ENCODE assay signal across 8 mouse cellular contexts in the genomic region with DNA sequence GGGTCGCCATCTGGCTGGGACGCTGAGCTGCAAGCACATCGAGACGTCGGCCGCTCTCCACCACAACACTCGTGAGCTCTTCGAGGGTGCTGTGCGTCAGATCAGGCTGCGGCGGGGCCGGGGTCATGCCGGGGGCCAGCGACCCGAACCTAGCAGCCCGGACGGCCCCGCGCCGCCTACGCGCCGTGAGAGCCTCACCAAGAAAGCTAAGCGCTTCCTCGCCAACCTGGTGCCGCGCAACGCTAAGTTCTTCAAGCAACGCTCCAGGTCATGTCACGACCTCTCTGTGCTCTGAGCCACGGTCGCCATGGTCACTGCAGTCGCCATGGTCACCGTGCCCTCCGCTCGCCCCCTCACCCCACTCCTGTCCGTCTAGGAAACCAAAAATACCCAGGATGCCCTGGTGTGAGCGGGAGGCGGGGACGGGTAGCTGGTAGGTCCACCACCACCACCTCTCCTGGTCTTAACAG. TPM values are rescaled to one million over a fixed set of nuclear protein-coding genes. Genes with fewer than 3 reads are reported as not detected.
DNase-seq lines count a peak whose midpoint lies in the region; ATAC-seq and TF ChIP-seq lines count a peak whose summit lies in the region.

No protein-coding gene starts in this region.

- TF ChIP-seq POLR2A in heart, adult 2 months (IDR thresholded peaks at IDR 0.05; ENCODE audit: insufficient read depth, low read depth, low read length): no peak

- H3K4me1 ChIP-seq in heart, adult 2 months (ENCODE audit: control insufficient read depth, insufficient read depth, low read length): peaks cover 2% of the 10 kb centered on the region; the same call in 1 of the 2 replicates
- peaks cover 16% of the 10 kb centered on the region; the same call in 1 of the 2 replicates for H3K4me1 ChIP-seq in heart, postnatal 0 days (ENCODE audit: control insufficient read depth, insufficient read depth)
- H3K4me1 ChIP-seq in limb, embryonic 10.5 days: peaks cover 40% of the 10 kb centered on the region
- H3K4me1 ChIP-seq in midbrain, embryonic 16.5 days (ENCODE audit: control insufficient read depth, insufficient read depth, low read length): peaks cover 23% of the 10 kb centered on the region

- peak overlapping the region; percentile 37 for H3K4me3 ChIP-seq in heart, adult 2 months
- peak overlapping the region; percentile 47 for H3K4me3 ChIP-seq in heart, postnatal 0 days (ENCODE audit: low read depth, low read length)
- peak overlapping the region; percentile 58 for H3K4me3 ChIP-seq in limb, embryonic 10.5 days
- peak overlapping the region; percentile 20 for H3K4me3 ChIP-seq in midbrain, embryonic 16.5 days (ENCODE audit: low read depth, low read length)

- H3K27ac ChIP-seq in heart, adult 2 months: no peak overlapping the region
- H3K27ac ChIP-seq in heart, postnatal 0 days (ENCODE audit: low read depth): no peak overlapping the region
- peak overlapping the region; percentile 84 for H3K27ac ChIP-seq in limb, embryonic 10.5 days
- no peak overlapping the region for H3K27ac ChIP-seq in midbrain, embryonic 16.5 days (ENCODE audit: low read length)

- no peak overlapping the region for H3K9ac ChIP-seq in heart, adult 2 months (ENCODE audit: low read depth, low read length)
- H3K9ac ChIP-seq in heart, postnatal 0 days (replicated peaks; ENCODE audit: low read depth, low read length): peak overlapping the region; percentile 50
- H3K9ac ChIP-seq in midbrain, embryonic 16.5 days (ENCODE audit: low read depth, low read length): 0 out of 2 replicates have a peak overlapping the region, but pooled peaks have one; percentile 22

- no peak for TF ChIP-seq CTCF in heart, adult 2 months (IDR thresholded peaks at IDR 0.05)
- TF ChIP-seq CTCF in heart, postnatal 0 days (IDR thresholded peaks at IDR 0.05; ENCODE audit: low read depth): no peak

- peak overlapping the region; percentile 82 for H3K4me2 ChIP-seq in heart, postnatal 0 days (ENCODE audit: low read depth, low read length)
- H3K4me2 ChIP-seq in midbrain, embryonic 16.5 days (ENCODE audit: low read length): peak overlapping the region; percentile 50

- no peak for DNase-seq in heart, adult 2 months
- no peak for DNase-seq in heart, adult 18-20 months
- peak; percentile 61 to 78 for DNase-seq in adrenal gland, postnatal 36 days
- peak; percentile 18 for DNase-seq in heart, postnatal 0 days (ENCODE audit: low spot score)
- peak; percentile 62 for DNase-seq in limb, embryonic 10.5 days (ENCODE audit: low spot score)
- DNase-seq in thymus, postnatal 36 days: peak; percentile 43 to 59
- DNase-seq in layer of hippocampus, adult 9-11 months: no peak

- no peak for TF ChIP-seq EP300 in heart, adult 2 months (IDR thresholded peaks at IDR 0.05; ENCODE audit: insufficient read depth, low read depth, low read length)
- no peak for TF ChIP-seq EP300 in heart, postnatal 0 days (IDR thresholded peaks at IDR 0.05; ENCODE audit: low read depth)

- H3K9me3 ChIP-seq in heart, postnatal 0 days (replicated peaks; ENCODE audit: control insufficient read depth, low read length): no peaks in the 10 kb centered on the region
- H3K9me3 ChIP-seq in limb, embryonic 10.5 days (replicated peaks): no peaks in the 10 kb centered on the region
- no peaks in the 10 kb centered on the region for H3K9me3 ChIP-seq in midbrain, embryonic 16.5 days (replicated peaks; ENCODE audit: control insufficient read depth, low read length, poor library complexity, severe bottlenecking)

- H3K27me3 ChIP-seq in heart, adult 2 months (ENCODE audit: control insufficient read depth, insufficient read depth, low read length): peaks cover 4% of the 10 kb centered on the region
- peaks cover 16% of the 10 kb centered on the region; the same call in 1 of the 2 replicates for H3K27me3 ChIP-seq in heart, postnatal 0 days (ENCODE audit: control insufficient read depth, insufficient read depth, low read length)
- peaks cover 57% of the 10 kb centered on the region for H3K27me3 ChIP-seq in limb, embryonic 10.5 days (ENCODE audit: low read depth, poor library complexity, severe bottlenecking)
- H3K27me3 ChIP-seq in midbrain, embryonic 16.5 days (ENCODE audit: control insufficient read depth, insufficient read depth, low read depth, low read length): peaks cover 3% of the 10 kb centered on the region; the same call in 1 of the 2 replicates

- intact Hi-C loops in heart, adult 2 months (cut with DNase I): no loop called here

- H3K79me2 ChIP-seq in heart, adult 2 months (replicated peaks; ENCODE audit: control insufficient read depth, insufficient read depth, low read length): no peaks in the 10 kb centered on the region

- WGBS in heart, adult 2 months: 3% methylated on average over 40 of the region's 40 CpGs
- 2% methylated on average over 40 of the region's 40 CpGs for WGBS in heart, postnatal 0 days
- WGBS in limb, embryonic 10.5 days: under 1% methylated on average over 40 of the region's 40 CpGs
- WGBS in midbrain, embryonic 16.5 days: 5% methylated on average over 39 of the region's 40 CpGs

- peak; percentile 59; the same call in 1 of the 2 replicates for ATAC-seq in heart, postnatal 0 days (ENCODE audit: insufficient read depth, low read depth)
- ATAC-seq in midbrain, embryonic 16.5 days: no peak

- no peaks in the 10 kb centered on the region for H3K36me3 ChIP-seq in heart, adult 2 months (ENCODE audit: control insufficient read depth, insufficient read depth, low read length)
- no peaks in the 10 kb centered on the region for H3K36me3 ChIP-seq in heart, postnatal 0 days (replicated peaks; ENCODE audit: control insufficient read depth, insufficient read depth, low read length)
- no peaks in the 10 kb centered on the region for H3K36me3 ChIP-seq in limb, embryonic 10.5 days
- no peaks in the 10 kb centered on the region for H3K36me3 ChIP-seq in midbrain, embryonic 16.5 days (ENCODE audit: control insufficient read depth, insufficient read depth, low read length)

RNA-seq across cellular contexts. Expression of gene Rem2, which starts 3.6 kb away (rescaled TPM):
- total RNA-seq in heart, adult 2 months (2021): not detected
- not detected in 2 replicates for polyA plus RNA-seq in heart, adult 2 months (2012; rRNA removed)
- not detected for total RNA-seq in heart, adult 18-20 months (2021)
- under 1 TPM; 0.66 to 0.79 TPM for total RNA-seq in adrenal gland, postnatal 36 days (2021)
- total RNA-seq in heart, postnatal 0 days (2014; rRNA removed; ENCODE audit: low replicate concordance): 0.77 TPM in 1 of 2 replicates, not detected in the other
- polyA plus RNA-seq in heart, postnatal 0 days (2015; fragmentation: Nextera tagmentation; extraction: Ambion mirVana): 0.15 and 0.27 TPM in 2 replicates
- polyA plus RNA-seq in limb, embryonic 10.5 days (2016; fragmentation: Nextera tagmentation; extraction: Ambion mirVana): 3.6 and 5.3 TPM in 2 replicates
- 46.0 and 48.9 TPM in 2 replicates for polyA plus RNA-seq in midbrain, embryonic 16.5 days (2015; fragmentation: Nextera tagmentation; extraction: Ambion mirVana)

RNA-seq across cellular contexts. Expression of gene Lrp10, which starts 15.5 kb away (rescaled TPM):
- total RNA-seq in heart, adult 2 months (2021): 10 to 100 TPM; 47.6 to 60.6 TPM
- polyA plus RNA-seq in heart, adult 2 months (2012; rRNA removed): 61.3 and 72.4 TPM in 2 replicates
- 10 to 100 TPM; 40.0 to 47.8 TPM for total RNA-seq in heart, adult 18-20 months (2021)
- total RNA-seq in adrenal gland, postnatal 36 days (2021): 100 to 1,000 TPM; 106 to 131 TPM
- total RNA-seq in heart, postnatal 0 days (2014; rRNA removed; ENCODE audit: low replicate concordance): 81.5 and 110 TPM in 2 replicates
- 47.8 and 54.4 TPM in 2 replicates for polyA plus RNA-seq in heart, postnatal 0 days (2015; fragmentation: Nextera tagmentation; extraction: Ambion mirVana)
- 23.9 and 24.4 TPM in 2 replicates for polyA plus RNA-seq in limb, embryonic 10.5 days (2016; fragmentation: Nextera tagmentation; extraction: Ambion mirVana)
- 26.9 and 28.2 TPM in 2 replicates for polyA plus RNA-seq in midbrain, embryonic 16.5 days (2015; fragmentation: Nextera tagmentation; extraction: Ambion mirVana)

RNA-seq across cellular contexts. Expression of gene Prmt5, which starts 37.8 kb away (rescaled TPM):
- total RNA-seq in heart, adult 2 months (2021): 10 to 100 TPM; 27.4 to 29.7 TPM
- 26.8 and 35.8 TPM in 2 replicates for polyA plus RNA-seq in heart, adult 2 months (2012; rRNA removed)
- 10 to 100 TPM; 32.2 to 33.2 TPM for total RNA-seq in heart, adult 18-20 months (2021)
- 10 to 100 TPM; 43.8 to 51.3 TPM for total RNA-seq in adrenal gland, postnatal 36 days (2021)
- 35.0 and 42.0 TPM in 2 replicates for total RNA-seq in heart, postnatal 0 days (2014; rRNA removed; ENCODE audit: low replicate concordance)
- polyA plus RNA-seq in heart, postnatal 0 days (2015; fragmentation: Nextera tagmentation; extraction: Ambion mirVana): 30.6 and 31.6 TPM in 2 replicates
- polyA plus RNA-seq in limb, embryonic 10.5 days (2016; fragmentation: Nextera tagmentation; extraction: Ambion mirVana): 131 and 156 TPM in 2 replicates
- polyA plus RNA-seq in midbrain, embryonic 16.5 days (2015; fragmentation: Nextera tagmentation; extraction: Ambion mirVana): 105 and 106 TPM in 2 replicates

RNA-seq across cellular contexts. Expression of gene Mmp14, which starts 48.1 kb away (rescaled TPM):
- total RNA-seq in heart, adult 2 months (2021): 10 to 100 TPM; 11.2 to 16.5 TPM
- 23.5 and 26.5 TPM in 2 replicates for polyA plus RNA-seq in heart, adult 2 months (2012; rRNA removed)
- 10 to 100 TPM; 12.4 to 15.3 TPM for total RNA-seq in heart, adult 18-20 months (2021)
- 10 to 100 TPM; 42.2 to 54.4 TPM for total RNA-seq in adrenal gland, postnatal 36 days (2021)
- 59.9 and 73.2 TPM in 2 replicates for total RNA-seq in heart, postnatal 0 days (2014; rRNA removed; ENCODE audit: low replicate concordance)
- polyA plus RNA-seq in heart, postnatal 0 days (2015; fragmentation: Nextera tagmentation; extraction: Ambion mirVana): 59.7 and 60.9 TPM in 2 replicates
- polyA plus RNA-seq in limb, embryonic 10.5 days (2016; fragmentation: Nextera tagmentation; extraction: Ambion mirVana): 68.3 and 84.7 TPM in 2 replicates
- polyA plus RNA-seq in midbrain, embryonic 16.5 days (2015; fragmentation: Nextera tagmentation; extraction: Ambion mirVana): 43.5 and 43.9 TPM in 2 replicates

RNA-seq across cellular contexts. Expression of gene Mrpl52, which starts 52.8 kb away (rescaled TPM):
- total RNA-seq in heart, adult 2 months (2021): 100 to 1,000 TPM; 115 to 129 TPM
- 76.7 and 168 TPM in 2 replicates for polyA plus RNA-seq in heart, adult 2 months (2012; rRNA removed)
- total RNA-seq in heart, adult 18-20 months (2021): 100 to 1,000 TPM; 122 to 150 TPM
- total RNA-seq in adrenal gland, postnatal 36 days (2021): 100 to 1,000 TPM; 211 to 217 TPM
- total RNA-seq in heart, postnatal 0 days (2014; rRNA removed; ENCODE audit: low replicate concordance): 132 and 145 TPM in 2 replicates
- 335 and 371 TPM in 2 replicates for polyA plus RNA-seq in heart, postnatal 0 days (2015; fragmentation: Nextera tagmentation; extraction: Ambion mirVana)
- 198 and 219 TPM in 2 replicates for polyA plus RNA-seq in limb, embryonic 10.5 days (2016; fragmentation: Nextera tagmentation; extraction: Ambion mirVana)
- polyA plus RNA-seq in midbrain, embryonic 16.5 days (2015; fragmentation: Nextera tagmentation; extraction: Ambion mirVana): 247 and 252 TPM in 2 replicates

Comparison
In these comparisons a context has a peak if more than half of its experiments do, and no peak if none do; other contexts are left out.
1. DNase-seq: peak in adrenal gland, postnatal 36 days (2 of 2), heart, postnatal 0 days (single experiment), limb, embryonic 10.5 days (single experiment) and thymus, postnatal 36 days (2 of 2); none in heart, adult 2 months (0 of 2), heart, adult 18-20 months (0 of 2) and layer of hippocampus, adult 9-11 months (single experiment).
2. Peak in every context shown above with its lines, with median percentiles within 50 percentile points of each other: H3K4me3 ChIP-seq.